Mouse (Mus musculus): ENCODE data around the gene Gm10697. TPM values are rescaled to one million over a fixed set of nuclear protein-coding genes. Genes with fewer than 3 reads are reported as not detected.
"Not testable (repeated sequence)": the region's sequence is repeated elsewhere in the genome, so short reads cannot be mapped to it uniquely, and the experiment has no call there.

Gene Gm10697
- not detected in 2 replicates for total RNA-seq (2015; ENCODE audit: low replicate concordance)
- total RNA-seq (2017; ENCODE audit: low replicate concordance), result not detected in 2 replicates

DNA sequence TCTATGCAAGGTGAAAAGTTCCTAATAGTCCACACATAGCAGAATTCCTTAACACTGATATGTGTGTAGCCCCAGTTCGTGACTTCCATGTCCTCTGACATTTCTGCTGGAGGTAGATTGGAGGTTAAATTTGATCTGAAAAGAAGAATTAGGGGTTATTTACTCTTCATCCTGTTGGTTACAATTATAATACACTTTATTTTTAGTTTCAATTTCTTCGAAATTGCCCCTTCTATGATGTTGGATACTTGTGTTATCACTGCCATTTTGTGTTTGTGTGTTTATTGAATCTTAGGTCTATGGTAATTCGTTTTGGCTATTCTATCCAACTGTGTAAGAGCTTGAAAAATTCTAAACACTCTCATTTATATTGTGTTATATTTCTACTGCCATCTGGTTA lies at the start of gene Gm10697:
Gene Gm10697, minus strand, starts transcription at position 101 of the 400 bp plus-strand sequence.
- ATAC-seq (replicated peaks; ENCODE audit: low FRiP score, poor library complexity, severe bottlenecking), result not testable (repeated sequence)

DNA sequence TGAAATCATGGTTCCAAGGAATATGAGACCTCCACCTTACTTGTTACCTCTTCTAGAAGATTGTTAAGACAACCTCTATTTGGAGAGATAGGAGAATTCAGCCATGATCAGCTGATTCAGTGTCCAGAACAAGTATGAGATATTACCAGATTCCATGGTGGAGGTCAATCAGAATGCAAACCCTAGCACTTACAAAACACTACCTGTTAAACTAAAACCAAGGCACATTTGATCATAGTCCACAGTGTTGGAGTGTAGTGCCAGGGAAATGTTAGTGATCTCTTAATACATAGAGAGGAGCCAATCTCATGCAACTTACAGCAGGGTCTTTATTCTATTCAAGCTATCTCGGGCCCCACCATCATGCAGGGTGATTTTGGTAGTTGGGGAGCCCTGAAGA lies 42.6 kb upstream of the Gm10697 start:
- ATAC-seq (replicated peaks; ENCODE audit: low FRiP score, poor library complexity, severe bottlenecking), result not testable (repeated sequence)

DNA sequence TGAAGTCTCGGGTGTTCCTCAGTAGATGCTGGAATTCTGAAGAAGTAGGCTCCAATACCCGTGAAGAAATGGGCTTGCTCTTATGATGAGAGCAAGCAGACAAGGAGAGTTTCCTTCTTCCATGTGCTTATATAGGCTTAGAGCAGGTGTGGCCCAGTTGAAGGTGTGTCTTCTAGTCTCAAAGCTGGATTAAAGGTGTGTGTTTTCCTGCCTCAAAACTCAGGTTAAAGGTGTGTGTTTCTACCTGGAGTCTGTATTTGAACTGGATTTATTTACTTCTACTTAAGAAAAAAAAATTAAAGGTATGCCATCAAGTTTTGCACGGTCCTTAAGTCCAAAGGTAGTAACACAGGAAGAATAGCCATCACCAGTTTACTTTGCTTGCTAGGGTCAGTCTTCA lies 17.7 kb downstream of the Gm10697 start, which contains the start of gene Gm9125:
Gene Gm9125, minus strand, starts transcription at position 101 of the 400 bp plus-strand sequence.
- ATAC-seq (replicated peaks; ENCODE audit: low FRiP score, poor library complexity, severe bottlenecking), result not testable (repeated sequence)

DNA sequence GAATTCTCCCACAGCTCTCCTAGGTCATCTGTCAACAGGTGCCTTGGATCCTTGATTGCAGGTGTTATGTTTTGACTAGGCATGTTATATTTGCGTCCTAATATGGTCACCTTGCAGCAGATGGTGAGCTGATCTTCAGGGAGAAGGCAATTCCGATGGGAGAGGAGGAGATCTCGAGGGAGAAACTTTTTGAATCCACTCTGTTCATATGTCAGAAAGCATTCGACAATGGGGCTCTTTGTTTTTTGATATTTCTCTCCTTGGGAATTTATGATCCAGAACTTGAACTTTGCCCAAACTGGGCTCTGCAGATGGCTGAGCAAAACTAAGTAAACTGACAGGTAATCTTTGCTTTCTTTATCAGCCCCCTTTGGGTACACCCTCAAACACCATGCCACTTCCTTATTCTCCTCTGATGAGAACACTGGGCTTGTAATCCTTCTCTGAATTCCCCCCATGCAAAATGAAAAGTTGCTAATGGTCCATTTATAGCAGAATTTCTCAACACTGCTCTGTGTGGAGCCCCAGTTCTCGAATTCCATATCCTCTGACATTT lies 22.8 kb downstream of the Gm10697 start:
- not testable (repeated sequence) for ATAC-seq (replicated peaks; ENCODE audit: low FRiP score, poor library complexity, severe bottlenecking)

DNA sequence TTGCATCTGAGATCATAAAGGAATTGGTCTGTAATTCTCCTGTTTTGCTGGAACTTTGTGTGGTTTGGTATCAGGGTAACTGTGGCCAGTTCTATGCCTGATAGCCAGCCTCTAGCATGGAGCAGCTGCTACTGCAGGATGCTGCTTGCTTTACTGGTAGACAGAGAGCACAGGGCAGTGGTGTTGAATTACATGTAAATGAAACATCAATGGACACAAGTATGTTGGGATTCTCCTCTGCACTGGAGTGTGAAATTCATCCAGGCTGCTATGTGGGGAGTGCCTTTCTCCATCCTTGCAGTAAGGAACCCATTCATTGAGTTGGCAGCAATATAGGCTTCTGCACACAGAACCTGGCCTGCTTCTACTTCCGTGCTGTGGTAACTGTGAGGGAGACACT lies 34.2 kb downstream of the Gm10697 start:
- not testable (repeated sequence) for ATAC-seq (replicated peaks; ENCODE audit: low FRiP score, poor library complexity, severe bottlenecking)

DNA sequence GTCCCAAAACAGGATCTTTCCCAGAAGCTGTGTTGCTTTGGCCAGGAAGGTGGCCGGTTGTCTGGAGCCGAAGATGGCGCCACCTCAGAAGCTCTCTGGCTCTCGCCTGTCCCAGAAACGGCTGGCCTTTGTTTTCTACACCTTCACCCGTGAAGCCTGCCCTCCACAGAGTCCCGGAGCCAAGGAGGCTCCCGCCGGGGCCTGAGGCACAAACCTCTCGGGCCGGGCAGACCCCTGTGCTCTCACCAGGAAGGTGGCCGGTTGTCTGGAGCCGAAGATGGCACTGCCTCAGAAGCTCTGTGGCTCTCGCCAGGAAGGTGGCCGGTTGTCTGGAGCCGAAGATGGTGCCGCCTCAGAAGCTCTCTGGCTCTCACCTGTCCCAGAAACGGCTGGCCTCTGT lies 38.0 kb downstream of the Gm10697 start:
- ATAC-seq (replicated peaks; ENCODE audit: low FRiP score, poor library complexity, severe bottlenecking), result not testable (repeated sequence)

Other genes starting within 250 kb of the Gm10697 start
- not detected in 2 replicates for gene Tdpoz3, start 246.6 kb downstream of the Gm10697 start, total RNA-seq (2015; ENCODE audit: low replicate concordance)
- not detected in 2 replicates for gene Tdpoz3, start 246.6 kb downstream of the Gm10697 start, total RNA-seq (2017; ENCODE audit: low replicate concordance)
- not detected in 2 replicates for gene Gm9117, start 129.1 kb downstream of the Gm10697 start, total RNA-seq (2015; ENCODE audit: low replicate concordance)
- not detected in 2 replicates for gene Gm9117, start 129.1 kb downstream of the Gm10697 start, total RNA-seq (2017; ENCODE audit: low replicate concordance)
- gene Tdpoz5, start 111.3 kb downstream of the Gm10697 start, total RNA-seq (2015; ENCODE audit: low replicate concordance), result not detected in 2 replicates
- gene Tdpoz5, start 111.3 kb downstream of the Gm10697 start, total RNA-seq (2017; ENCODE audit: low replicate concordance), result not detected in 2 replicates
- not detected in 2 replicates for gene Gm9125, start 17.8 kb downstream of the Gm10697 start, total RNA-seq (2015; ENCODE audit: low replicate concordance)
- gene Gm9125, start 17.8 kb downstream of the Gm10697 start, total RNA-seq (2017; ENCODE audit: low replicate concordance), result not detected in 2 replicates
- not detected in 2 replicates for gene Gm10696, start 105.5 kb upstream of the Gm10697 start, total RNA-seq (2015; ENCODE audit: low replicate concordance)
- not detected in 2 replicates for gene Gm10696, start 105.5 kb upstream of the Gm10697 start, total RNA-seq (2017; ENCODE audit: low replicate concordance)
- gene Gm5286, start 124.1 kb upstream of the Gm10697 start, total RNA-seq (2015; ENCODE audit: low replicate concordance), result not detected in 2 replicates
- gene Gm5286, start 124.1 kb upstream of the Gm10697 start, total RNA-seq (2017; ENCODE audit: low replicate concordance), result not detected in 2 replicates
- not detected in 2 replicates for gene Gm4778, start 191.4 kb upstream of the Gm10697 start, total RNA-seq (2015; ENCODE audit: low replicate concordance)
- not detected in 2 replicates for gene Gm4778, start 191.4 kb upstream of the Gm10697 start, total RNA-seq (2017; ENCODE audit: low replicate concordance)
- gene Them4, start 237.4 kb upstream of the Gm10697 start, total RNA-seq (2015; ENCODE audit: low replicate concordance), result not detected in 2 replicates
- 0.90 TPM in 1 of 2 replicates, not detected in the other for gene Them4, start 237.4 kb upstream of the Gm10697 start, total RNA-seq (2017; ENCODE audit: low replicate concordance)

All from erythroid progenitor cell, adult 5-6 weeks (primary cell).